Mouse (Mus musculus) testis, adult 2 months (tissue): ENCODE measurements around the gene Stc2.

Experiments
- CTCF ChIP-seq: fragments of 200-500 bp; IDR thresholded peaks from 2 replicates; pipeline ENCODE4 v1.5.1; 2012; ENCODE audit warnings: low read depth, mild to moderate bottlenecking, inconsistent platforms, low read length, moderate library complexity; ENCODE audit not compliant: control insufficient read depth, insufficient read depth, insufficient replicate concordance
- POLR2A ChIP-seq: fragments of 200-500 bp; IDR thresholded peaks from 2 replicates; pipeline ENCODE4 v1.6.1; 2012; ENCODE audit warnings: low read depth, mild to moderate bottlenecking, inconsistent platforms, low read length, moderate library complexity; ENCODE audit not compliant: control insufficient read depth

DNA sequence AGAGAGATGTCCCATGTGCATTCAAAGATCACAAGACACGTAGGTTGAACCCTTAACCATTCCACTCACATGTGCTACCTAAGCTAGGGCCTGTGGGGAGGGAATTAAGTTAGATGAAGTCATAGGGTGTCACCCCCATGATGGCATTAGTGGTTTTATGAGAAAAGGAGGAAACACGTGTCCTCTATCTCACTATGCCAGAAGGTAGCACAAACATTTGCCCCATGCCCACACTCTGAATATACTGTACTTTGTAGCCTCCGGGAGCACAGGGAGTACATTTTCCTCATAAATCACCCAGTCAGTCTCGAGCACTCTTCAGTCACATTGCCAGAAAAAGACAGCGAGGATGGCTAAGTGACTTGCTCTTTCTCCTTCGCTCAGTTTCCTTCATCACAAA is 24.2 kb upstream of the Stc2 start:
- TF ChIP-seq CTCF = no peak
- TF ChIP-seq POLR2A = no peak
